Mouse (Mus musculus) hindbrain, embryonic 16.5 days (tissue): Measurements from ENCODE around the gene Nlrp4c. TPM values are rescaled to one million over a fixed set of nuclear protein-coding genes. Genes with fewer than 3 reads are reported as not detected.

Experiments used
- ATAC-seq: fragments of 200-750 bp; cut with Nextera tagmentation; 2 replicates; pipeline ENCODE4 v1.8.0; 2017; ENCODE audit warnings: moderate TSS enrichment, moderate library complexity
- H3K27ac ChIP-seq: fragments of 300-500 bp; sonication (generic); 2 replicates; pipeline ENCODE4 v1.5.1; 2014; ENCODE audit warnings: low read depth, mild to moderate bottlenecking, control low read depth, low read length, moderate library complexity
- H3K27me3 ChIP-seq: fragments of 300-500 bp; sonication (generic); replicated peaks from 2 replicates; pipeline ENCODE4 v1.6.1; 2014; ENCODE audit warnings: low read length; ENCODE audit not compliant: control insufficient read depth, insufficient read depth
- H3K36me3 ChIP-seq: fragments of 300-500 bp; sonication (generic); 2 replicates; pipeline ENCODE4 v1.6.1; 2014; ENCODE audit warnings: mild to moderate bottlenecking, low read length, moderate library complexity, mixed read lengths; ENCODE audit not compliant: control insufficient read depth, insufficient read depth
- H3K4me1 ChIP-seq: fragments of 300-500 bp; sonication (generic); 2 replicates; pipeline ENCODE4 v1.6.1; 2014; ENCODE audit warnings: low read depth, low read length; ENCODE audit not compliant: control insufficient read depth, insufficient read depth
- H3K4me2 ChIP-seq: fragments of 300-500 bp; sonication (generic); 2 replicates; pipeline ENCODE4 v1.6.1; 2014; ENCODE audit warnings: mild to moderate bottlenecking, low read length, control low read depth, moderate library complexity
- H3K4me3 ChIP-seq: fragments of 300-500 bp; sonication (generic); 2 replicates; pipeline ENCODE4 v1.5.1; 2014; ENCODE audit warnings: mild to moderate bottlenecking, low read length, control low read depth, moderate library complexity
- H3K9ac ChIP-seq: fragments of 300-500 bp; sonication (generic); 2 replicates; pipeline ENCODE4 v1.6.1; 2014; ENCODE audit warnings: low read depth, mild to moderate bottlenecking, control low read depth, low read length, moderate library complexity
- H3K9me3 ChIP-seq: fragments of 300-500 bp; sonication (generic); 2 replicates; pipeline ENCODE4 v1.6.1; 2014; ENCODE audit warnings: mild to moderate bottlenecking, low read length, moderate library complexity; ENCODE audit not compliant: control insufficient read depth
- WGBS: fragments of 180-500 bp; shearing (Covaris S2); extraction: QIAGEN DNeasy Blood & Tissue Kit; methylation state at CpG from one replicate; pipeline ENCODE4 v1.1.7; 2014; 5-methylcytosine and 5-hydroxymethylcytosine counted together
- polyA plus RNA-seq: library from polyadenylated mRNA; unstranded; fragments of >200 nt; fragmentation: Nextera tagmentation; extraction: Ambion mirVana; gene quantifications from 2 replicates; pipeline ENCODE4 v1.2.1, GENCODE M21; 2015

The Nlrp4c gene
- polyA plus RNA-seq, 1 experiment from 2014 or later: not detected

DNA sequence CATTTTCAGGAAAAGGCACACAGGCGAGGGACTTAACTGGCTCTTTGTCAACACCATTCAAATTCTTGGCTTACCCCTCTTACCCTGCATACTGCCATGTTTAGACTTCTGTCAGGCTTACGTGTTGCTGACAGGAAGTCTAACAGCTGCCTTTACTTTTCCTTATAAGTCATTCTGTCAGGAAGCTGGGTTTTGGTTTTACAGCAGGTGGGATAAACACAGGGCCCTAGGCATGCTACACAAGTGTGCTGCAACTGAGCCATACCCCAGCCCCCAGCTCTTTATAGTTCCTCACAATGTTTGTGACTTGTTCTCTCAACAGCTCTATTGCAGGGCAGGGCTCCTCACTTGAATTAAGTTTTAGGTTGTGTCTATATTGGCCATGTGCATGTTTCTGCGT lies 94.3 kb downstream of the Nlrp4c start:
- Histone ChIP-seq H3K4me3 (no peak overlapping the region), H3K4me2 (no peak overlapping the region), H3K9me3 (no peaks in the 10 kb centered on the region), H3K36me3 (peaks cover 3% of the 10 kb centered on the region; the same call in 1 of the 2 replicates), H3K27ac (no peak overlapping the region), H3K27me3 (no peaks in the 10 kb centered on the region), H3K4me1 (no peaks in the 10 kb centered on the region), H3K9ac (no peak overlapping the region)
- no peak for ATAC-seq
- WGBS: 77% methylated on average over 3 of the region's 3 CpGs

DNA sequence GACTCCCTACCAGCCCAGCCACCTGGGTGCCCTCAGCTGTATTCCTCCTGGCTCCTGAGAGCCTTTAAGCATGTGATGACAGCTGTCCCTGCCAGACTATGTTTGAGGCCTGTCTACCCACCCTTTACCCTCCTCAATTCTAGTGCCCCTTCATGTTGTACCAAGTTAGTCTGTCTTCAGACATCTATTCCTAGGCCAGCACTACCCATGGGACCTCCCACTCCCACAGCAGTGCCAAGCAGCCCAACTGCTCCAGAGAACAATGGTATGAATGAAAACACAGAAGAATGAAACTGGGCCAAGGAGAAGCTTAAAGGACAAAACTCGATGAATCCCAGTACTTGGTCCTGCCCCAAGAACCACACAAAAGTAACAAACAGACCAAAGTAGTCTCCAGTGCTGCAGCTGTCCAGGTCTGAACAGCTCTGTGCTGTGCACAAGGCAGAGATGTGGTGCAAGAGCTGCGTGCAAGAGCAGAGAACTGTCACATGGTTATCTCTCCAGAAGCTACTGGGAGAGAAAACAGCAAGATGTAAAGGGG lies 99.1 kb downstream of the Nlrp4c start:
- WGBS: 55% methylated on average over 2 of the region's 2 CpGs
- Histone ChIP-seq H3K4me3 (no peak overlapping the region), H3K27me3 (no peaks in the 10 kb centered on the region), H3K9me3 (no peaks in the 10 kb centered on the region), H3K4me1 (peaks cover 5% of the 10 kb centered on the region), H3K4me2 (no peak overlapping the region), H3K36me3 (no peaks in the 10 kb centered on the region; the same call in 1 of the 2 replicates), H3K9ac (no peak overlapping the region), H3K27ac (peak overlapping the region; percentile 67; the same call in 1 of the 2 replicates)
- peak; percentile 77 for ATAC-seq

DNA sequence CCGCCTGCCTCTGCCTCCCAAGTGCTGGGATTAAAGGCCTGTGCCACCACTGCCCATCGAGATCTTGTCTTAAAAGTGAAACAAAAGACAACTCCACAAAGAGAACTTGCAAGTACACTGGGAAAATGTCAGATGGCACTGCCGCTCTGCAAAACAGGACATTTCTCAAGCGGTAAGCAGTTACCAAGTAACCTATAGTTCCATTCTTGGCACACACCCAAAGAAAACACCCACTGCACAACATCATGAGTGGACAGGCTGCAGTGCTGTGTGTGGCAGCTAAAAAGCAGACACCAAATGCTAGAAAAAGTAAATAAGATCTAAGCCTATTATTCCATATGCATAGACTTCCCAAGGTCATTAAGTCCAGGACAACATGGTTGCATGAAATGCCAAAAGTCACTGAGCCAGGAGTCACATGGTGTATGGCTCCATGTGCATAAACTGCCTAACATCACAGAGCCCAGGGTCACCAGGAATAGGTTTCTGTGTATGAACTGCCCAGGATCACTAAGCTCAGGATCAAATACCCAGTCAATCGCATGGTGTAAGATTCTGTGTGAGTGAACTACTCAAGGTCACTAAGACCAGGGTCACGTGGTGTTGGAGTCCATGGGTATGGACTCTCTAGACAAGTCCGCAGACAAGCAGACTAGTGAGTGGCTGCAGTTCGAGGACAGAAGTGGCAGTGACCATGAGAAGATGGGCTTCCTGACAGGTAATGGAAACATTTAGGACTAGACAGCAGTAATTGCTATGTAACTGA lies 100.6 kb downstream of the Nlrp4c start:
- no peaks in the 10 kb centered on the region; the same call in 1 of the 2 replicates for H3K36me3 ChIP-seq
- WGBS: 82% methylated on average over 8 of the region's 8 CpGs
- H3K9ac ChIP-seq: no peak overlapping the region
- H3K4me2 ChIP-seq: no peak overlapping the region
- ATAC-seq: no peak
- H3K4me3 ChIP-seq: no peak overlapping the region
- H3K4me1 ChIP-seq: peaks cover 5% of the 10 kb centered on the region
- no peaks in the 10 kb centered on the region for H3K9me3 ChIP-seq
- no peaks in the 10 kb centered on the region for H3K27me3 ChIP-seq
- 0 out of 2 replicates have a peak overlapping the region, but pooled peaks have one; percentile 30 for H3K27ac ChIP-seq

GRCm38 (mm10) chr7:6146194-6146981 lies 101.4 kb downstream of the Nlrp4c start:
- no peak for ATAC-seq
- H3K27ac ChIP-seq: 0 out of 2 replicates have a peak overlapping the region, but pooled peaks have one; percentile 30

GRCm38 (mm10) chr7:6146982-6147325 lies 102.0 kb downstream of the Nlrp4c start:
- H3K4me1 ChIP-seq: peaks cover 7% of the 10 kb centered on the region
- ATAC-seq: no peak
- H3K36me3 ChIP-seq: no peaks in the 10 kb centered on the region; the same call in 1 of the 2 replicates

More at GRCm38 (mm10) chr7:6146194-6146981, 101.4 kb downstream of the Nlrp4c start:
- Histone ChIP-seq H3K9me3 (no peaks in the 10 kb centered on the region), H3K4me1 (peaks cover 5% of the 10 kb centered on the region), H3K27me3 (no peaks in the 10 kb centered on the region), H3K4me3 (no peak overlapping the region), H3K36me3 (no peaks in the 10 kb centered on the region; the same call in 1 of the 2 replicates), H3K4me2 (no peak overlapping the region), H3K9ac (no peak overlapping the region)
- 76% methylated on average over 7 of the region's 7 CpGs for WGBS

GRCm38 (mm10) chr7:6147688-6148087 lies 102.7 kb downstream of the Nlrp4c start:
- H3K36me3 ChIP-seq: no peaks in the 10 kb centered on the region
- H3K4me1 ChIP-seq: peaks cover 10% of the 10 kb centered on the region
- H3K9me3 ChIP-seq: no peaks in the 10 kb centered on the region
- no peaks in the 10 kb centered on the region for H3K27me3 ChIP-seq
- no peak overlapping the region for H3K27ac ChIP-seq
- H3K9ac ChIP-seq: no peak overlapping the region
- no peak for ATAC-seq
- no peak overlapping the region for H3K4me2 ChIP-seq
- H3K4me3 ChIP-seq: no peak overlapping the region
- WGBS: 80% methylated on average over 5 of the region's 5 CpGs

More at GRCm38 (mm10) chr7:6146982-6147325, 102.0 kb downstream of the Nlrp4c start:
- Histone ChIP-seq H3K27ac (no peak overlapping the region), H3K4me2 (no peak overlapping the region), H3K9ac (no peak overlapping the region), H3K9me3 (no peaks in the 10 kb centered on the region), H3K27me3 (no peaks in the 10 kb centered on the region), H3K4me3 (no peak overlapping the region)
- WGBS: 65% methylated on average over 2 of the region's 2 CpGs

DNA sequence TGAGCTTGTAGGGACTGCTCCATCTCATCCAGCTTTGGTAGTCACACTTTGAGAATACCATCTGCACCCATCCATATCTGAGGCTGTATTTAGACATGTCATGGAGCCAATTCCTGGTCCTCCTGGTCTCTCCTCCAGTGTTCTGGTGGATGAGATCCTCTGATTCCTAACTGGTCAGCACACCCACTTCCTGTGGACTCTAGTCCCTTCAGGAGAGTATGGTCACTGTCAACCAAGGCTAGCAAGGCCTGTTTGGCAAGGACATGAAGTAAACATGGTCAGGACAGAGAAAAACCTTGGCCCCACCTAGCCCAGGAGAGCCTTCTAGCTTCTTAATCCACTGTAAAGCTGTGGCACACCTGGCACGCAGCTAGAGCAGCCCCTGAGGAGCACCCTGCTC lies 106.3 kb downstream of the Nlrp4c start:
- peaks cover 27% of the 10 kb centered on the region for H3K4me1 ChIP-seq
- no peak overlapping the region for H3K4me3 ChIP-seq
- H3K4me2 ChIP-seq: no peak overlapping the region
- no peak for ATAC-seq
- no peak overlapping the region for H3K9ac ChIP-seq
- H3K27me3 ChIP-seq: no peaks in the 10 kb centered on the region
- H3K27ac ChIP-seq: no peak overlapping the region
- WGBS: 87% methylated on average over 1 of the region's 1 CpGs
- H3K9me3 ChIP-seq: no peaks in the 10 kb centered on the region
- H3K36me3 ChIP-seq: no peaks in the 10 kb centered on the region

DNA sequence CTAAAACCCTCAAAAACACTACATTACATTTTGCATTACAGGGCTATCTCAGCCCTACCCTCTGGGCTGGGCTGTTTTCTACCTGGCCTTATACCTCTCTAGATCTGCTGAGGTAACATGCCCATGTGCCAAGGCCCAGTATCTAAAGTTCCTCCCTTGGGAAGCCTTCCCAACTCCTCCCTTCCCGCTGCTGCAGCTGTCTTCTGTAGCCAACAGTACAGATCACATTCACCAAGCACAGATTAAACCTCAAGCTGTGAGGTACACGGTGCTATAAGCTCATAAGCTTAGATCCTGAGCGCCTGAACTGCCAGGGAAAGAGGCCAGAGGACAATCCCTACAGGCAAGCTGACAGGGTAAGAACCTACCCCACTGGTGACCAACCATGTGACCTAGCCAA lies 107.1 kb downstream of the Nlrp4c start:
- no peak overlapping the region for H3K9ac ChIP-seq
- no peak overlapping the region for H3K4me3 ChIP-seq
- H3K4me1 ChIP-seq: peaks cover 33% of the 10 kb centered on the region
- H3K27me3 ChIP-seq: no peaks in the 10 kb centered on the region
- no peak overlapping the region for H3K27ac ChIP-seq
- no peaks in the 10 kb centered on the region for H3K36me3 ChIP-seq
- WGBS: 72% methylated on average over 3 of the region's 3 CpGs
- no peak for ATAC-seq
- no peaks in the 10 kb centered on the region for H3K9me3 ChIP-seq
- no peak overlapping the region for H3K4me2 ChIP-seq

DNA sequence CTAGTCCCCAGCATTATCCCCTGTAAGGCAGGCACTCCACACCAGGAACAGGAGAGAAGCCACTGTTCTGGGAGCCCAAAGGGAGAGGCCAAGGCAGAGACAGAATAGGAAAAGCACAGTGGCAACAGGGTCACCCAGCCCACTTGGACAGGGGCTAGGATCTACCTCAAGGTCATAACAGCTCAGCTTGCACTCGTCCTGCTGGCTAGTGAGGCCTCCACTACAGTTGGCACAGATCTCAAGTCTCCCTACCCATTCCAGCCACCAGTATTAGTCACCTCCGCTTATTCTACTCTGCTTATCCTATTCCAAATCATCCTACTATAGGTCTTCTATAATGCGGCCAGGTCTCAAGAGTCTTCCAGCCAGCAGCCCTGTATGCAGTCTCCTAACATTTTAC lies 108.2 kb downstream of the Nlrp4c start:
- Histone ChIP-seq H3K9ac (no peak overlapping the region), H3K27me3 (no peaks in the 10 kb centered on the region), H3K9me3 (no peaks in the 10 kb centered on the region), H3K4me2 (no peak overlapping the region), H3K36me3 (no peaks in the 10 kb centered on the region), H3K27ac (no peak overlapping the region), H3K4me3 (no peak overlapping the region), H3K4me1 (peaks cover 30% of the 10 kb centered on the region)
- 92% methylated on average over 3 of the region's 3 CpGs for WGBS
- ATAC-seq: no peak
